Mouse (Mus musculus): ENCODE measurements around the gene Jhy. TPM values are rescaled to one million over a fixed set of nuclear protein-coding genes. Genes with fewer than 3 reads are reported as not detected.

Gene Jhy
- polyA plus RNA-seq, 1 experiment from 2014 or later: 1.5 TPM

DNA sequence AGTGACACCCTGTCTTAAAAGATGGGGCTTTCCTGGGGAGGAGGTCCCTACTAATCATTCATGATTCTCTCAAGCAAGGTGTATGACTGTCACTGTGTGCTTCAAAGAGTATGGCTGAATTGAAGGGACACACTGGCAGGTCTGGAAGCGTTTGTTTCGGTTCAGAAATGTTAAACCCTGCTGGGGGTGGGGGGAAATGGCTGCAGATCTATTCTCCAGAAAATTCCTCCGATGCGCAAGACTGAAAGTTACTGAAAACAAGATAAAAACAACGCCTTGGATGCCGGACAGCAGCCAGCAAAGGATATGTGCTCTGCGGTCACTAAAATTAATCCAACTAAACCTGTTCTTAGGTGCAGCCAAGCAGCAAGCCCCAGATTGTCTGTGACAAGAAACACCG is 55.5 kb downstream of the Jhy start:
- Histone ChIP-seq H3K27ac (peak overlapping the region; percentile 8; the same call in 1 of the 2 replicates), H3K36me3 (no peaks in the 10 kb centered on the region), H3K27me3 (no peaks in the 10 kb centered on the region), H3K9me3 (no peaks in the 10 kb centered on the region), H3K4me1 (replicated peaks) (peaks cover 7% of the 10 kb centered on the region), H3K4me3 (no peak overlapping the region), H3K4me2 (no peak overlapping the region), H3K9ac (no peak overlapping the region)
- ATAC-seq (ENCODE audit: low FRiP score): no peak
- 60% methylated on average over 8 of the region's 8 CpGs for WGBS

DNA sequence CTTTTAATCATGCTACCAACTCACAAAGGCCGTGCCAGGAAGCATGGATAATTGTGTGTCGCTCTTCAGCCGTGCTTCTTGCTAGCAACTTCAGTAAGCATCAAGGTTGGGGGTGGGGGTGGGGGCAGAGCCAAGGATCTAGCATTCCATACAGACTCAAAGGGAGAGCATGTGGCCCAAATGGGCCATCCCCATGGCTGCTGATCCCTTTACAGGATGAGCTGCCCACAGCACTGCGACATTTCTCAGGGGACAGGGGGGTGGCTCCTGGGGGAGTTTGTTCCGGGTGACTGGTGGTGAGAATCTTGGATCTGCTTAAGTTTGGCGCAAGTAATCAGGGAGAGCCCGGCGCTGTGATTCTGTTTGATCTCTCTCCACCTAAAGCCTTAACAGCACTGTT is 56.5 kb downstream of the Jhy start:
- H3K9me3 ChIP-seq: no peaks in the 10 kb centered on the region
- no peak overlapping the region for H3K4me3 ChIP-seq
- ATAC-seq (ENCODE audit: low FRiP score): no peak
- H3K27me3 ChIP-seq: no peaks in the 10 kb centered on the region
- H3K27ac ChIP-seq: no peak overlapping the region
- H3K4me2 ChIP-seq: no peak overlapping the region
- no peaks in the 10 kb centered on the region for H3K36me3 ChIP-seq
- no peak overlapping the region for H3K9ac ChIP-seq
- H3K4me1 ChIP-seq (replicated peaks): peaks cover 7% of the 10 kb centered on the region
- 36% methylated on average over 8 of the region's 8 CpGs for WGBS

DNA sequence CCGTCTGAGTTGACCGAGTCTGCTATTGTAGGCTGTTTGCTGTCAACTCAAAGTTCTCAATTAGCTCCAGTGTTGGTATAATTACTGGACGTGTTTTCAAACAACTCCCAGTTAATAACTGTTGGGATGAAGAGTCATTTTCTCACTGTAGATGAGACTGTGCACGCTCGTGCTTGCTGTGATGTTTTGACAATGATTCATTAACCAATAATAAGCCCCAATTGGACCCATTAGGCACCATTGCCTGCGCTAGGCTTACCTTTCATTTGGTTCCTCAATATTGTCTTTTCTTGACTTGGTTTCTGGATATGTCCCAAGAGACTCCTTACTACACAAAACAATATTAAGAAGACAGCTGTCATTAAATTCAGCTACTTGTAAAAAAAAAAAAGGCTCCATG is 71.5 kb downstream of the Jhy start:
- H3K4me3 ChIP-seq: no peak overlapping the region
- WGBS: 65% methylated on average over 6 of the region's 6 CpGs
- H3K4me1 ChIP-seq (replicated peaks): no peaks in the 10 kb centered on the region
- no peak for ATAC-seq (ENCODE audit: low FRiP score)
- no peak overlapping the region for H3K27ac ChIP-seq
- H3K9me3 ChIP-seq: no peaks in the 10 kb centered on the region
- H3K4me2 ChIP-seq: no peak overlapping the region
- H3K36me3 ChIP-seq: no peaks in the 10 kb centered on the region
- H3K9ac ChIP-seq: no peak overlapping the region
- H3K27me3 ChIP-seq: peaks cover 20% of the 10 kb centered on the region; the same call in 1 of the 2 replicates

DNA sequence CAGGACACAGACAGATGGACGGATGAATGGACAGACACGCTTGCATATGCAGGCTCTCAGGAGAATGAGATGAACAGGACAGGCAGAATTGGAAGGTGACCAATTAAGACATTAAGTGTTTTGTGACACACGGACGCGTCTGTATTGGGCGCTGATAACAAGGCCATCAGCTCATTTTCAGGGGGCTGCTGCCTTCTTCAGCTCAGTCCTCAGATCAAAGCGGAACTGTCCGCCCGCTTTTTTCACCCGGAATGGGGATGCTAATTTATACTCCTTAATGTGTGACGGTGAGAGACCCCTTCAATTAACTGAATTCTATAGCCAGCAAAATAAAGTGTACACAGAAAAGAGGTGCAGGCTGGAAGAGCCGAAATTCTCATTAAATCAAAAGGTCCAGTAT is 74.5 kb downstream of the Jhy start:
- 43% methylated on average over 12 of the region's 12 CpGs for WGBS
- no peak overlapping the region for H3K27ac ChIP-seq

DNA sequence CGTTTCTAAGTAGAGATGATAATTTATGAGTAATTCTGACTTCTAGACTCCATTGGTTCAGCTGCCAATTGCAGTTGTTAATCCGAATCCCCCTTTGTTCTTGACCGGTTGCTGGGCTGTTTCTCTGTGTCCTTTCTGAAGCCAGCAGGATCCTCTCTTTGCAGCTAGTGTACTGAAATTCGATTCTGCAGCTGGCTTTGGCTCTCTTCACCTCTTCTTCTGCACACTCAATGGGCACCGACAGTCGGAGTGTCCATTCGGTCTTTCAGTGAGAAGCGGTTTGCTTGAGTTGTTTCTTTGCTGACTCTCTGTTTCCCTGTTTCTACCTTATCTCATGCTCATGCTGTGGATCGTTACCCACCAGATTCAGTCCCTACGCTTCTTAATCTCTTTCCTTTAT is 78.2 kb downstream of the Jhy start:
- no peak overlapping the region for H3K4me2 ChIP-seq
- H3K36me3 ChIP-seq: no peaks in the 10 kb centered on the region
- no peak overlapping the region for H3K4me3 ChIP-seq
- no peak for ATAC-seq (ENCODE audit: low FRiP score)
- no peaks in the 10 kb centered on the region for H3K4me1 ChIP-seq (replicated peaks)
- 43% methylated on average over 10 of the region's 10 CpGs for WGBS
- no peak overlapping the region for H3K9ac ChIP-seq
- no peaks in the 10 kb centered on the region for H3K9me3 ChIP-seq
- H3K27ac ChIP-seq: no peak overlapping the region
- peaks cover 71% of the 10 kb centered on the region for H3K27me3 ChIP-seq

More for the DNA sequence above, 74.5 kb downstream of the Jhy start:
- no peaks in the 10 kb centered on the region for H3K9me3 ChIP-seq
- no peak overlapping the region for H3K9ac ChIP-seq
- ATAC-seq (ENCODE audit: low FRiP score): no peak
- no peaks in the 10 kb centered on the region for H3K36me3 ChIP-seq
- no peaks in the 10 kb centered on the region for H3K4me1 ChIP-seq (replicated peaks)
- H3K4me3 ChIP-seq: no peak overlapping the region
- H3K4me2 ChIP-seq: no peak overlapping the region
- H3K27me3 ChIP-seq: peaks cover 47% of the 10 kb centered on the region

DNA sequence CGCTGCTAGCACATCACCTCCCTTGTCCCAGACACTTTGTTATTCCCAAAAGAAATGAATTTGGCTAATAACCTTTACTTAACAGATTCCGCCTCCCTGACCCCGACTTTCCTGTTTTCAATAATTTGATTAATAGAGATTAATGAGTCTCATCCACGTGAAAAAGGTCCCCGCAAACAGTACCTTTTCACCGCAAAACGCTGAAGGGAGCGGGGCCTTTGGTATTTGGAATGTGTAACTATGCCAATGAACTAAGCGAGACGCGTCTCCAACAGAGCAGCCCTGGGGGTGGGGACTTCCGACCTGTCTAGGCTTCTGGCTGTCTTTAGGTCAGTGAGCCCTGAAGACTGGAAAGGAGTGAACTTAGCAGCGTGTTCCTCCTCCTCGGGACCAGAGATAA is 84.9 kb downstream of the Jhy start:
- H3K9me3 ChIP-seq: no peaks in the 10 kb centered on the region
- H3K4me2 ChIP-seq: no peak overlapping the region
- H3K4me1 ChIP-seq (replicated peaks): peaks cover 11% of the 10 kb centered on the region
- H3K9ac ChIP-seq: no peak overlapping the region
- peaks cover 93% of the 10 kb centered on the region for H3K27me3 ChIP-seq
- H3K4me3 ChIP-seq: no peak overlapping the region
- H3K27ac ChIP-seq: no peak overlapping the region
- ATAC-seq (ENCODE audit: low FRiP score): no peak
- 2% methylated on average over 14 of the region's 14 CpGs for WGBS
- no peaks in the 10 kb centered on the region for H3K36me3 ChIP-seq

DNA sequence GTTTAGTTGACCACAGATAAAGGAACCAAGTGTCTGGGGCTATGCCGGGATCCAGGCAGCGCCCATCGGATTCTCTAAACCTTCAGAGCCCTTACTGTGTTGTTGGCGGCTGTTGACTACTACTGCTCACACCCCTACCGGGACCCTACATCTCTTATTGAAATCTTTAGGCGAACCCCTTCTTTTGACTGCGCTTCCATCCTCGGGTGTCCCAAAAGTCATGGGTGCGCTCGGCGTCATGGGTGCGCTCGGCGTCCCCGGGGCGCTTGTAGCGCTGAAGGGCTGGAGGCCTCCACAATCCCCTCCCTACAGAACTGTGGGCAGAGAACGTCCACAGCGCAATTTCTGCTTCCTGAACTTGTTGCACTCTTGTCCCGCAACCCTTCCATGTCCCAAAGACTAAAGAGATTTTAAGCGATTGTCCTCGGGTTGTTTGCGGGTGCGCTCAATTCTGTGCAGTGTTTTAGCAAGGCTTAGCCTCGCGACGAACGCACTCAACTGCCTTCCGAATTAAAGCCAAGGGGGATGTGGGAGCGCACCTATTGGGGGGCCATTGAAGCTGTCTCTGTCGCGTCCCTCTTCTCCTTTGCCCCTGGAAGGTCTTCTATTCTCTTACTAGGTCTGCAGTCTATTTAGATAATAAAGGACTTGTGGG is 85.5 kb downstream of the Jhy start:
- no peaks in the 10 kb centered on the region for H3K9me3 ChIP-seq
- no peak overlapping the region for H3K27ac ChIP-seq
- peaks cover 11% of the 10 kb centered on the region for H3K4me1 ChIP-seq (replicated peaks)
- no peak overlapping the region for H3K4me3 ChIP-seq
- ATAC-seq (ENCODE audit: low FRiP score): peak; percentile 23; the same call in 1 of the 2 replicates
- 2% methylated on average over 32 of the region's 32 CpGs for WGBS
- no peak overlapping the region for H3K9ac ChIP-seq
- peaks cover 97% of the 10 kb centered on the region for H3K27me3 ChIP-seq
- no peaks in the 10 kb centered on the region for H3K36me3 ChIP-seq
- no peak overlapping the region for H3K4me2 ChIP-seq

DNA sequence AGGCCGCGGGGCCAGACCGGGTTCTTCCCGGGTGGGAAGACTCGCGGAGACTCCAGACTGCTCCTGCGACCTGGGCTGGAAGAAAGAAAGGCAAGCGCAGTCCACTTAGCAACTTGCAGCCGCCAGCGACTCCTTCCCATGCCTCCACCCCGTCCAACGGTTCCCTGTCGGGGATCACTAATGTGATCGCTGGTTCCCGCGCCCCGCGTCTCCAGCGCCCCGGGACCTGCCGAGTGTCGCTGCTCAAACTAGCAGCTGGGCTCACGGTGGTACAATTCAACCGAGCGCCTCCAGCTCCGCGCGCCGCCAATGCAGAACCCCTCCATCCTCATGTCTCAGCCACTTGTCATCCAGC is 86.1 kb downstream of the Jhy start:
- H3K9me3 ChIP-seq: no peaks in the 10 kb centered on the region
- H3K4me1 ChIP-seq (replicated peaks): peaks cover 11% of the 10 kb centered on the region
- no peak overlapping the region for H3K9ac ChIP-seq
- peak overlapping the region; percentile 17 for H3K4me3 ChIP-seq
- ATAC-seq (ENCODE audit: low FRiP score): peak; percentile 45; the same call in 1 of the 2 replicates
- H3K27me3 ChIP-seq: peaks cover 97% of the 10 kb centered on the region
- H3K36me3 ChIP-seq: no peaks in the 10 kb centered on the region
- WGBS: under 1% methylated on average over 29 of the region's 29 CpGs
- no peak overlapping the region for H3K27ac ChIP-seq
- H3K4me2 ChIP-seq: peak overlapping the region; percentile 26; the same call in 1 of the 2 replicates

DNA sequence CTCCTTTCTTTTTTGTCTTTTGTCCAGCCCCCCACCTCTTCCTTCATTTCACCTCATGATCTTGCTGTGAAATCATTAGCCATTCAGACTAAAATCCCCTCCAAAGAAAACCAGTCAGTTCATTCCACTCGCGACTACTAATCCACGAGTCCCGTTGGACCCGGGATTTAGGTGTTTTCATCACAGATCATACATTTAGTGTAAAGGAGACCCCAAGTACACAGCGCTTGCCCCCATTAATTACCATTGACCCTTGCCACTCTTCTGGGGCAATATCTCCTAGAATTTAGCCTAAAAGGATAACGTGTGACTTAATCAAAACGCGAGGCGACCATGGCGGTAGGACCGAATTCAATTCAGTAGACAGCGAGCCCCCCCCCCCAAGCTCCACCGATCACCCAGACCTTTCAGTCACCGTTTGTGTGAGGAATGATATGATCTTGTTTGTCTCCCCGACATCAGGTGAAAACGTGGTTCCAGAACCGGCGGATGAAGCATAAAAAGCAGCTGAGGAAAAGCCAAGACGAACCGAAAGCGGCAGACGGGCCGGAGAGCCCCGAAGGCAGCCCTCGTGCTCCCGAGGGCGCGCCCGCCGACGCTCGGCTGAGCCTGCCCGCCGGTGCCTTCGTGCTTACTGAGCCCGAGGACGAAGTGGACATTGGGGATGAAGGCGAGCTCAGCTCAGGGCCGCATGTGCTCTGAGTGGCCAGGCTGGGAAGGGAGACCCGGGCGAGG is 86.6 kb downstream of the Jhy start:
- H3K9ac ChIP-seq: no peak overlapping the region

DNA sequence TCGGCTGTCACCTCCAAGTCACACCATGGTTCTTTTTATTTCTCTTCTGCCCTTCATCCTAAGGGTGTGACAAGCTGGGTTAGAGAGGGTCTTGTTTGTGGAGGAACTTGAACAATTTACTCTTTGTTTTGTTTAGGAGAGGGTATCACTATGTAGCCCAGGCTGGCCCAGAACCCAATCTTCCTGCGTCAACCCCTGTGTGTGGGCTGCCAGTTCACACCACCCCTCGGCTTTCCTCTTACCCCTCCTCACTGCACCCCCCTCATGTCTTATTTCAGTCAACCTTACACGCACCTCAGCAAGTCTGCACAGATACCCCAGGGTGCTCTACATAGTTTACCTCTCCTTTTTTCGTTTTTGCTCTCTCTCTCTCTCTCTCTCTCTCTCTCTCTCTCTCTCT is 87.2 kb downstream of the Jhy start:
- H3K4me2 ChIP-seq: no peak overlapping the region
- H3K27ac ChIP-seq: no peak overlapping the region
- no peak; the same call in 1 of the 2 replicates for ATAC-seq (ENCODE audit: low FRiP score)
- no peaks in the 10 kb centered on the region for H3K9me3 ChIP-seq
- peaks cover 97% of the 10 kb centered on the region for H3K27me3 ChIP-seq
- no peak overlapping the region for H3K9ac ChIP-seq
- WGBS: 5% methylated on average over 5 of the region's 5 CpGs
- peaks cover 14% of the 10 kb centered on the region for H3K4me1 ChIP-seq (replicated peaks)
- H3K36me3 ChIP-seq: no peaks in the 10 kb centered on the region
- no peak overlapping the region for H3K4me3 ChIP-seq

More for the DNA sequence above, 86.6 kb downstream of the Jhy start:
- no peak overlapping the region for H3K27ac ChIP-seq
- ATAC-seq (ENCODE audit: low FRiP score): 0 out of 2 replicates have a peak, but pooled peaks have one; percentile 13
- peaks cover 11% of the 10 kb centered on the region for H3K4me1 ChIP-seq (replicated peaks)
- H3K4me3 ChIP-seq: peak overlapping the region; percentile 17
- 1% methylated on average over 42 of the region's 42 CpGs for WGBS
- H3K4me2 ChIP-seq: peak overlapping the region; percentile 26; the same call in 1 of the 2 replicates
- H3K9me3 ChIP-seq: no peaks in the 10 kb centered on the region
- no peaks in the 10 kb centered on the region for H3K36me3 ChIP-seq
- H3K27me3 ChIP-seq: peaks cover 97% of the 10 kb centered on the region

DNA sequence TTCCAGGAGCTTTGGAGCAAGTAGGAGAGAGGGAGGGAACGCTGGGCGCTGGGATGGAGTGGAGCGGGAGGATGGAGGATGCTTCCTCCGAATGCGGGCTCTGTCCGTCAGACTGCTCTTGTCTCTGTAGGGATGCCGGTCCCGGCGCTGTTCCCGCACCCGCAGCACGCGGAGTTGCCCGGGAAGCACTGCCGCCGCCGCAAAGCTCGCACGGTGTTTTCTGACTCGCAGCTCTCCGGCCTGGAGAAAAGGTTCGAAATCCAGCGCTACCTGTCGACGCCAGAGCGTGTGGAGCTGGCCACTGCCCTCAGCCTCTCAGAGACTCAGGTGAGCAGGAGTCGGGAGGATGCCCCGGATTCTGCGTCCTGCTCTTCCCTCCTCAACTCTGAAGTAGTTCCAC is 87.8 kb downstream of the Jhy start:
- Histone ChIP-seq H3K4me1 (replicated peaks) (peaks cover 19% of the 10 kb centered on the region), H3K9me3 (no peaks in the 10 kb centered on the region), H3K36me3 (no peaks in the 10 kb centered on the region), H3K9ac (no peak overlapping the region), H3K27ac (no peak overlapping the region), H3K27me3 (peaks cover 97% of the 10 kb centered on the region), H3K4me2 (no peak overlapping the region), H3K4me3 (no peak overlapping the region)
- ATAC-seq (ENCODE audit: low FRiP score): no peak
- WGBS: 1% methylated on average over 29 of the region's 29 CpGs

DNA sequence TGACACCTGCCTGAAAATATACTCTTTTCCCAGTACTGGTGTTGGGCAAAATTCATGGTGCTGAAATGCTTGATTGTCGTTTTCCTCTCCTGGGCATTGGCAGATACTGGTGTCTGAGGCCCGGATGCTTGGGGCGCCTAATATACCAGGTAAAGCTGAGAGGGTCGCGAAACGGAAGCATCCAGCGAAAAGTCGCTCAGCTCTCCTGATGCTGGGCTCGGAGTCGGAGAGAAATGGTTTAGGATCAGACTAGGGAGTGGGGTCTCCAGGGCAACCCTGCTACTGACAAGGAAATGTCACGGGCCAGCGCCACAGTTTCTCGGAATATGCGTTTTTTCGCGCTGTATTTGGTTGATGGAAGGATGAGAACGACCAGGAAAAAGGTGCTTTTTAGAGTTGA is 88.5 kb downstream of the Jhy start:
- H3K9ac ChIP-seq: no peak overlapping the region
- H3K4me1 ChIP-seq (replicated peaks): peaks cover 19% of the 10 kb centered on the region
- no peaks in the 10 kb centered on the region for H3K36me3 ChIP-seq
- no peaks in the 10 kb centered on the region for H3K9me3 ChIP-seq
- H3K27ac ChIP-seq: no peak overlapping the region
- H3K4me2 ChIP-seq: no peak overlapping the region
- peaks cover 95% of the 10 kb centered on the region for H3K27me3 ChIP-seq
- no peak overlapping the region for H3K4me3 ChIP-seq
- WGBS: under 1% methylated on average over 17 of the region's 17 CpGs
- no peak for ATAC-seq (ENCODE audit: low FRiP score)

DNA sequence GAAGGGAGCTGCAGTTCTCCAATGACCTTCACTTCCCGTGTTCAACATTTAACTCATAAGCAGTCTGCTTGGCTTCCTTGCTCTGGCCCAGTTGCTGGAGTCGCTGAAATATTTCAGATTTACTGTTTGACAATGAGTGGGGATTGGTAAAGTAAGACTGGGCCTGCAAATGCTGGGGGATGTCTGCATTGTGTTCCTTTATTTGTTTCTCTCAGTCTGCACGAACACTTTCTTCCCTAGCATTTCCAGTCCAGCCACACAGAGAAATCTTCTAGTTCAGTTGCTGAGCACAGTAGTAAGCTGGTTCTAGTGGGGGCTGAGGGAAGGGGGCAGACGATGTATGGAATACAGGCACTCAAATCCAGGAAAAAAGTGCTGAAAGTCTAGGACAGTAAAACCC is 89.0 kb downstream of the Jhy start:
- H3K27ac ChIP-seq: no peak overlapping the region
- H3K36me3 ChIP-seq: no peaks in the 10 kb centered on the region
- 4% methylated on average over 4 of the region's 4 CpGs for WGBS
- ATAC-seq (ENCODE audit: low FRiP score): no peak
- peaks cover 19% of the 10 kb centered on the region for H3K4me1 ChIP-seq (replicated peaks)
- H3K27me3 ChIP-seq: peaks cover 95% of the 10 kb centered on the region
- H3K9me3 ChIP-seq: no peaks in the 10 kb centered on the region
- H3K9ac ChIP-seq: no peak overlapping the region
- no peak overlapping the region for H3K4me3 ChIP-seq
- no peak overlapping the region for H3K4me2 ChIP-seq
